Mouse (Mus musculus) liver, embryonic 12.5 days (tissue): ENCODE measurements around the gene Gm10097. TPM values are rescaled to one million over a fixed set of nuclear protein-coding genes. Genes with fewer than 3 reads are reported as not detected.

Experiments used
- ATAC-seq: fragments of 200-750 bp; cut with Nextera tagmentation; 2 replicates; pipeline ENCODE4 v1.8.0; 2017; ENCODE audit warnings: moderate number of reproducible peaks, mild to moderate bottlenecking, moderate library complexity
- H3K27ac ChIP-seq: fragments of 300-500 bp; sonication (generic); 2 replicates; pipeline ENCODE4 v1.5.1; 2016; ENCODE audit warnings: mild to moderate bottlenecking
- H3K27me3 ChIP-seq: fragments of 300-500 bp; sonication (generic); replicated peaks from 2 replicates; pipeline ENCODE4 v1.6.1; 2016; ENCODE audit warnings: mild to moderate bottlenecking, moderate library complexity
- H3K36me3 ChIP-seq: fragments of 300-500 bp; sonication (generic); 2 replicates; pipeline ENCODE4 v1.6.1; 2016; ENCODE audit warnings: mild to moderate bottlenecking, moderate library complexity
- H3K4me1 ChIP-seq: fragments of 300-500 bp; sonication (generic); 2 replicates; pipeline ENCODE4 v1.6.1; 2016
- H3K4me2 ChIP-seq: fragments of 300-500 bp; sonication (generic); 2 replicates; pipeline ENCODE4 v1.6.1; 2016; ENCODE audit warnings: mild to moderate bottlenecking, moderate library complexity
- H3K4me3 ChIP-seq: fragments of 300-500 bp; sonication (generic); 2 replicates; pipeline ENCODE4 v1.5.1; 2016; ENCODE audit warnings: mild to moderate bottlenecking, moderate library complexity
- H3K9ac ChIP-seq: fragments of 300-500 bp; sonication (generic); 2 replicates; pipeline ENCODE4 v1.6.1; 2016; ENCODE audit warnings: mild to moderate bottlenecking, moderate library complexity
- H3K9me3 ChIP-seq: fragments of 300-500 bp; sonication (generic); replicated peaks from 2 replicates; pipeline ENCODE4 v1.6.1; 2016; ENCODE audit warnings: mild to moderate bottlenecking, moderate library complexity
- WGBS: fragments of 180-500 bp; shearing (Covaris S2); methylation state at CpG from one replicate; pipeline ENCODE4 v1.1.7; 2016; ENCODE audit not compliant: insufficient replicate concordance; 5-methylcytosine and 5-hydroxymethylcytosine counted together
- polyA plus RNA-seq: library from polyadenylated mRNA; unstranded; fragments of >200 nt; fragmentation: Nextera tagmentation; extraction: Ambion mirVana; gene quantifications from 2 replicates; pipeline ENCODE4 v1.2.1, GENCODE M21; 2016

Gm10097 gene
- polyA plus RNA-seq, 1 experiment from 2014 or later: not detected

DNA sequence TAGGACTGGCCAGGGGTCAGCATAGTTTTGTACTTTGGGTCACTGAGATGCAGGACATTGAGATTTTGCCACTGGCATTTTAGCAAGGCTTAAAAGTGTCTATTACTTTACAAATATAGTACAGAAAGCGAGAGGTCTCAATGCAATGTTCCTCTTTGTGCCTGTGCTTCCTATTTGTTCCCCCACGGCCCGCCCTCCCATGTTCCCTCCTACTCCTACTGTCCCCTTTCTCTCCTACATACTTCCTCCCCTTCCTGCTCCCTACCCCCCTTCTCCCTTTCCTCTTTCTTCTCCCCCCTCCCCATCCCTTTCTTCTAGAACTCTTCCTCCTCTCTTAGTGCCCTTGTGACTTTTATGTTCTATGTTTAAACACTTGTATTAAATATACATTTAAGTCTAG is 12.1 kb upstream of the Gm10097 start:
- 60% methylated on average over 3 of the region's 3 CpGs for WGBS
- no peaks in the 10 kb centered on the region for H3K4me1 ChIP-seq
- peaks cover 15% of the 10 kb centered on the region; the same call in 1 of the 2 replicates for H3K36me3 ChIP-seq
- no peak overlapping the region for H3K27ac ChIP-seq
- no peaks in the 10 kb centered on the region for H3K9me3 ChIP-seq
- H3K4me2 ChIP-seq: no peak overlapping the region
- no peaks in the 10 kb centered on the region for H3K27me3 ChIP-seq
- no peak for ATAC-seq
- H3K9ac ChIP-seq: no peak overlapping the region
- H3K4me3 ChIP-seq: no peak overlapping the region

GRCm38 (mm10) chr10:5057661-5058060 is 11.3 kb upstream of the Gm10097 start:
- no peaks in the 10 kb centered on the region for H3K9me3 ChIP-seq
- WGBS: 82% methylated on average over 15 of the region's 15 CpGs
- H3K9ac ChIP-seq: no peak overlapping the region
- H3K4me3 ChIP-seq: no peak overlapping the region
- no peaks in the 10 kb centered on the region for H3K27me3 ChIP-seq
- peaks cover 15% of the 10 kb centered on the region; the same call in 1 of the 2 replicates for H3K36me3 ChIP-seq
- no peak for ATAC-seq
- no peak overlapping the region for H3K4me2 ChIP-seq
- H3K27ac ChIP-seq: no peak overlapping the region
- H3K4me1 ChIP-seq: no peaks in the 10 kb centered on the region

- Histone ChIP-seq H3K36me3 (peaks cover 15% of the 10 kb centered on the region; the same call in 1 of the 2 replicates), H3K27ac (no peak overlapping the region)
- ATAC-seq: no peak
Observed at GRCm38 (mm10) chr10:5058876-5059275, 10.1 kb upstream of the Gm10097 start.

DNA sequence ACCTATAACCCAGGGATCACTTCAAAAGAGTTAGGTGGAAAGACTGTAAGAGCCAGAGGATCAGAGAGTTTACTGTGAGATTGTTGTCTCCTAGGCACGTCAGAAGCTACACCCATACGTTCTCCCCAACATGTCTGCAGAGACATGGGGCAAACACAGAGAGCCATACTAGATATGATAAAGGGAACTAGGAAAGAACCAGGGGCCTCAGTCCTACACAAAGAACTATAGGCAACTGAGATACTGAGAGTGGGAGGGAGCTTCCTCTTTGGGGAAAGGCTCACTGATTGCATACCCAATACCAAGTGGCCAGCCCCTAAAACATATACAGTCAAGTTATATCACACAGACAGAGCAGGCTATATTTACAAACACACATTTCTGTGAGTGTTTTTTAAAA is 9.0 kb upstream of the Gm10097 start:
- H3K27ac ChIP-seq: no peak overlapping the region
- peaks cover 15% of the 10 kb centered on the region; the same call in 1 of the 2 replicates for H3K36me3 ChIP-seq
- no peak overlapping the region for H3K4me2 ChIP-seq
- H3K9me3 ChIP-seq: no peaks in the 10 kb centered on the region
- H3K27me3 ChIP-seq: no peaks in the 10 kb centered on the region
- H3K9ac ChIP-seq: no peak overlapping the region
- H3K4me3 ChIP-seq: no peak overlapping the region
- no peak for ATAC-seq
- WGBS: 33% methylated on average over 2 of the region's 2 CpGs
- no peaks in the 10 kb centered on the region for H3K4me1 ChIP-seq

More at GRCm38 (mm10) chr10:5058876-5059275, 10.1 kb upstream of the Gm10097 start:
- Histone ChIP-seq H3K27me3 (no peaks in the 10 kb centered on the region), H3K9ac (no peak overlapping the region), H3K4me3 (no peak overlapping the region), H3K4me1 (no peaks in the 10 kb centered on the region), H3K9me3 (no peaks in the 10 kb centered on the region), H3K4me2 (no peak overlapping the region)
- 62% methylated on average over 2 of the region's 2 CpGs for WGBS

DNA sequence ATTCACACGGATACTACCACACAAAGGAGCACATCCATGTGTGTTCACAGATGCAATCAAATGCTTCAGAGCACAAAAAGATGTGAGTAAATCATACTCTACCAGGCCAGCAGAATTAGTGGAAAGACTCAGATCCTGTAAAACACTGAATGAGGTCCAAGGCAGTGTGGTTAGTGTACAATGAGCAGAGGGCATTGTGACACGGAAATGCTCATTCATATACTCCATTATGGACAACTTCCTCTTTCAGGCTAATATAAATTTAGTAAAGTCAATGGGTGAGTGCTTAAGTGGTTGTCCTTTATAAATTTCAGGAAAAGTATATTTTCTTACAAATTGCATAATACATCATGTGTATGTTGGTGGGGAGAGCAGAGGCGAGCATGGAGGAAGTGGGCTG is 1.9 kb upstream of the Gm10097 start:
- H3K9me3 ChIP-seq: no peaks in the 10 kb centered on the region
- H3K4me3 ChIP-seq: no peak overlapping the region
- H3K27ac ChIP-seq: no peak overlapping the region
- H3K9ac ChIP-seq: no peak overlapping the region
- no peak for ATAC-seq
- no peaks in the 10 kb centered on the region for H3K4me1 ChIP-seq
- H3K4me2 ChIP-seq: no peak overlapping the region
- WGBS: 68% methylated on average over 3 of the region's 3 CpGs
- H3K27me3 ChIP-seq: no peaks in the 10 kb centered on the region
- H3K36me3 ChIP-seq: peaks cover 8% of the 10 kb centered on the region

DNA sequence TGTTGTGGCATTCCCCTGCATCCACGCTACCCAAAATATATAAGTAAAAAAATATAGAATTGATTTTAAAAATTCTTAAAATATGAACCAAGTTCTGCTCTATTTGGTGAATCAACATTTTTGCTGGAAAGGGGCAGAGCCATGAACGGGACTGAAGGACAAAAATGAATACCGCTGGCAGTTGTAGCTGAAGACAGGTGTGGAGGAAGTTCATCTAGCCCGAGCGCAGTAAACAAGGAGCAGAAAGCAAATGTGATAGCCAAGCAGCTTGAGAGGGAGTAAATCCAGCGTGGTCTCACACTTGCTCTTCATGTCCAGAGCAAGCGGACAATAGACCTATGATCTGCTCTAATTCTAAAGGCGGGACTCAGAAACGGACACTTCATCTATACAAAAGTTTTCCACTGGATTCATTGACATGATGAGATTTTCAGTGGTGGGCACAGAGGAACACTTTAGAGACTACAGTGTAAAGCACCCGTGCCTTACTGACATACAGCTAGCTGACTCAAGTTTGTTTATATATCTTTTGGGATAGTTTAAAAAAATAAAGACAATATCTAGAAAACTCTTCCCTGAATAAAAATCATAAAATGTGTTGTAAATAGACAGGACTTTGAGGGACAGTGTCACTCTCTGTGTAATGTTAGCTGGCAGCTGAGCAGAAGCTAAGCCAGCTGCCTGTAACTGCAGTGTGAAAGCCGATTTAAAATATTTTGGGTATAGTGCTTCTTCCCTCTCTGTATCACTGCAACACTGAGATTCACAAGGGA is 1.4 kb downstream of the Gm10097 start:
- no peak overlapping the region for H3K4me3 ChIP-seq

GRCm38 (mm10) chr10:5070941-5071231 is 1.9 kb downstream of the Gm10097 start:
- no peak for ATAC-seq

More for the DNA sequence above, 1.4 kb downstream of the Gm10097 start:
- no peak overlapping the region for H3K9ac ChIP-seq
- H3K9me3 ChIP-seq: no peaks in the 10 kb centered on the region
- H3K27me3 ChIP-seq: no peaks in the 10 kb centered on the region
- no peak overlapping the region for H3K4me2 ChIP-seq
- peaks cover 8% of the 10 kb centered on the region for H3K36me3 ChIP-seq
- 76% methylated on average over 11 of the region's 11 CpGs for WGBS
- no peaks in the 10 kb centered on the region for H3K4me1 ChIP-seq
- no peak for ATAC-seq
- no peak overlapping the region for H3K27ac ChIP-seq

DNA sequence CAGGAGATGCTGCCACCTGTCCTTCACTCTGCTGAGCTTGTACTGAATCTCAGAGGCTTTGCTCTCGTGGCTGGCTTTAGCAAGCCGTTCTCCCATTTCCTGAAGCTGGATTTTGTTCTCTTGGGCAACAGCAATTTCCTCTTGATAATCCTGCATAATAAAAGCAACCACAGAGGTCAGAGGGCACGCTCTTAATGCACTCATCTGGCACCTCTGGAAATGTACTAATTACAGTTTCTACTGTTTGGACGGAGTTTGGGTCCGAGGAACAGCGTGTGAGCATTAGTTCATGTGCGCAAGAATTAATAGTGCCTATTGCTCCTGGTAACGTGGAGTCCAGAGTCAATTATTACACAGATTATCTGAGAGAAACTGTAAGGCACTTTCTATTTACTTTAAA is 3.1 kb downstream of the Gm10097 start:
- Histone ChIP-seq H3K36me3 (peaks cover 7% of the 10 kb centered on the region; the same call in 1 of the 2 replicates), H3K4me1 (no peaks in the 10 kb centered on the region), H3K9me3 (no peaks in the 10 kb centered on the region), H3K4me3 (no peak overlapping the region), H3K9ac (no peak overlapping the region), H3K4me2 (no peak overlapping the region), H3K27me3 (no peaks in the 10 kb centered on the region), H3K27ac (no peak overlapping the region)
- no peak for ATAC-seq
- 66% methylated on average over 8 of the region's 8 CpGs for WGBS

More at GRCm38 (mm10) chr10:5070941-5071231, 1.9 kb downstream of the Gm10097 start:
- no peak overlapping the region for H3K4me2 ChIP-seq
- no peaks in the 10 kb centered on the region for H3K4me1 ChIP-seq
- no peak overlapping the region for H3K4me3 ChIP-seq
- H3K9ac ChIP-seq: no peak overlapping the region
- WGBS: 80% methylated on average over 3 of the region's 3 CpGs
- H3K9me3 ChIP-seq: no peaks in the 10 kb centered on the region
- H3K27me3 ChIP-seq: no peaks in the 10 kb centered on the region
- no peak overlapping the region for H3K27ac ChIP-seq
- peaks cover 10% of the 10 kb centered on the region for H3K36me3 ChIP-seq

GRCm38 (mm10) chr10:5075724-5076123 is 6.7 kb downstream of the Gm10097 start:
- Histone ChIP-seq H3K4me2 (no peak overlapping the region), H3K9me3 (no peaks in the 10 kb centered on the region), H3K9ac (no peak overlapping the region), H3K36me3 (0 out of 2 replicates have a peak, but pooled peaks cover 2% of the 10 kb centered on the region), H3K27me3 (no peaks in the 10 kb centered on the region), H3K27ac (no peak overlapping the region), H3K4me1 (no peaks in the 10 kb centered on the region), H3K4me3 (no peak overlapping the region)
- ATAC-seq: no peak
- WGBS: 76% methylated on average over 7 of the region's 7 CpGs

GRCm38 (mm10) chr10:5079945-5080468 is 11.0 kb downstream of the Gm10097 start:
- no peak overlapping the region for H3K27ac ChIP-seq

DNA sequence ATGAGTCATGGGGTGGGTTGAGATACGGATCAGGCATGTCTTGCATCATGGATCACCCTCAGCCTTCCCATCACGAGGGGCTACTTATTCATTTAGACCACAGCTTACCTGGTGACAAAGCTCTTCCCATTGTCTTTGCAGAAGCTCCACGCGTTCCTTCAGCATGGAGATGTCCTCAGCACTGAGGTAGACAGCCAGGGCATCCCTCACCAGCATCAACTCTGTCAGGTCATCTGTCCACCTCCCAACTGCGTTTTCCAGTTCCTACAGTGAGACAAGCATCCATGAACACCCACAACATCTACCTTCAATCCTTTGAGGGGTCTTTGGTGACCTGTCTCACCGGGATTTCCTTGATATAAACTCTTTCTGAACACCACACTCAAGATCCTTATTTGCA is 14.7 kb downstream of the Gm10097 start:
- WGBS: 62% methylated on average over 6 of the region's 6 CpGs
- no peak overlapping the region for H3K9ac ChIP-seq
- no peak for ATAC-seq
- peaks cover 4% of the 10 kb centered on the region for H3K36me3 ChIP-seq
- H3K4me3 ChIP-seq: no peak overlapping the region
- H3K4me1 ChIP-seq: no peaks in the 10 kb centered on the region
- no peak overlapping the region for H3K4me2 ChIP-seq
- no peaks in the 10 kb centered on the region for H3K27me3 ChIP-seq
- H3K27ac ChIP-seq: no peak overlapping the region
- no peaks in the 10 kb centered on the region for H3K9me3 ChIP-seq

More at GRCm38 (mm10) chr10:5079945-5080468, 11.0 kb downstream of the Gm10097 start:
- ATAC-seq: no peak
- 54% methylated on average over 9 of the region's 9 CpGs for WGBS
- H3K27me3 ChIP-seq: no peaks in the 10 kb centered on the region
- H3K9me3 ChIP-seq: no peaks in the 10 kb centered on the region
- no peaks in the 10 kb centered on the region for H3K4me1 ChIP-seq
- H3K4me3 ChIP-seq: no peak overlapping the region
- H3K36me3 ChIP-seq: 0 out of 2 replicates have a peak, but pooled peaks cover 2% of the 10 kb centered on the region
- no peak overlapping the region for H3K9ac ChIP-seq
- H3K4me2 ChIP-seq: no peak overlapping the region

DNA sequence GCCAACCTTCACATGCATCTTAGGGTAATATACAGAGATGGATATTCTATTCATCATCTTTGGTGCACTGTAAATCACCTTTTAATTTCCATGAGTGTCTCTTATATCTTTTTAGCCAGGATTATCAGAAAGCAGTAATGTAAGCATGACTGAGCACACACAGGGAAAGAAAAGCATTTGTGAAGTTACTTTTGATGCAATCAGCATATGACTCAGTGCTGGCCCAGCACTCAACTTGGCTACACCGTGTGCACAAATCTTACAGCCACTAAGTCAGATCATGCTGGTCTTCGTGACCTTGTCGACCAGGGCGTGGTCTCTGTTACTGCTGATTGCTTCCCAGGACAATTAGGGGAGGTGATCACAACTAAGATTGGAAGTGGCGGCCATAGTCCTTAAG is 16.8 kb downstream of the Gm10097 start:
- Histone ChIP-seq H3K36me3 (peaks cover 4% of the 10 kb centered on the region), H3K4me1 (no peaks in the 10 kb centered on the region), H3K4me3 (no peak overlapping the region), H3K4me2 (no peak overlapping the region), H3K27ac (no peak overlapping the region), H3K27me3 (no peaks in the 10 kb centered on the region), H3K9ac (no peak overlapping the region), H3K9me3 (no peaks in the 10 kb centered on the region)
- no peak for ATAC-seq
- WGBS: 58% methylated on average over 5 of the region's 5 CpGs
